Mouse (Mus musculus): Measurements from ENCODE around the gene Arhgap25.
"Not testable (repeated sequence)": the region's sequence is repeated elsewhere in the genome, so short reads cannot be mapped to it uniquely, and the experiment has no call there.

The Arhgap25 gene

GRCm38 (mm10) chr6:87532953-87533710 is at the start of gene Arhgap25:
Gene Arhgap25 (minus strand): TSS chr6:87533259.
- peak; percentile 66 for DNase-seq (ENCODE audit: low read depth, low spot score)

GRCm38 (mm10) chr6:87582456-87582855 is 49.4 kb upstream of the Arhgap25 start:
- peak; percentile 9 for DNase-seq (ENCODE audit: low read depth, low spot score)

GRCm38 (mm10) chr6:87581581-87581980 is 48.5 kb upstream of the Arhgap25 start:
- DNase-seq (ENCODE audit: low read depth, low spot score) = no peak

GRCm38 (mm10) chr6:87581071-87581470 is 48.0 kb upstream of the Arhgap25 start:
- DNase-seq (ENCODE audit: low read depth, low spot score) = no peak

- peak; percentile 8 for DNase-seq (ENCODE audit: low read depth, low spot score)
These were observed 45.2 kb upstream of the Arhgap25 start for GRCm38 (mm10) chr6:87578247-87578646.

- DNase-seq (ENCODE audit: low read depth, low spot score) = no peak
These were observed 43.7 kb upstream of the Arhgap25 start for GRCm38 (mm10) chr6:87576648-87577330.

- not testable (repeated sequence) for DNase-seq (ENCODE audit: low read depth, low spot score)
These were observed 38.8 kb upstream of the Arhgap25 start for GRCm38 (mm10) chr6:87571863-87572262.

- peak; percentile 45 for DNase-seq (ENCODE audit: low read depth, low spot score)
These were observed 34.9 kb upstream of the Arhgap25 start for GRCm38 (mm10) chr6:87567686-87568593.

- peak; percentile 10 for DNase-seq (ENCODE audit: low read depth, low spot score)
These were observed 32.1 kb upstream of the Arhgap25 start for GRCm38 (mm10) chr6:87565166-87565565.

GRCm38 (mm10) chr6:87564356-87564755 is 31.3 kb upstream of the Arhgap25 start:
- no peak for DNase-seq (ENCODE audit: low read depth, low spot score)

- DNase-seq (ENCODE audit: low read depth, low spot score) = no peak
These were observed 20.7 kb upstream of the Arhgap25 start for GRCm38 (mm10) chr6:87553724-87554123.

- peak; percentile 50 for DNase-seq (ENCODE audit: low read depth, low spot score)
These were observed 19.2 kb upstream of the Arhgap25 start for GRCm38 (mm10) chr6:87552054-87552807.

- no peak for DNase-seq (ENCODE audit: low read depth, low spot score)
These were observed 14.8 kb upstream of the Arhgap25 start for GRCm38 (mm10) chr6:87547836-87548235.

- DNase-seq (ENCODE audit: low read depth, low spot score) = no peak
These were observed 14.4 kb upstream of the Arhgap25 start for GRCm38 (mm10) chr6:87547431-87547830.

GRCm38 (mm10) chr6:87545331-87546217 is 12.5 kb upstream of the Arhgap25 start:
- DNase-seq (ENCODE audit: low read depth, low spot score) = no peak

- peak; percentile 54 for DNase-seq (ENCODE audit: low read depth, low spot score)
These were observed 9.0 kb upstream of the Arhgap25 start for GRCm38 (mm10) chr6:87542027-87542426.

- peak; percentile 30 for DNase-seq (ENCODE audit: low read depth, low spot score)
These were observed 8.1 kb upstream of the Arhgap25 start for GRCm38 (mm10) chr6:87541171-87541571.

GRCm38 (mm10) chr6:87538376-87539270 is 5.6 kb upstream of the Arhgap25 start:
- no peak for DNase-seq (ENCODE audit: low read depth, low spot score)

- no peak for DNase-seq (ENCODE audit: low read depth, low spot score)
These were observed 4.6 kb upstream of the Arhgap25 start for GRCm38 (mm10) chr6:87537678-87538077.

All from brain, adult 2 months (tissue).